Mouse (Mus musculus) CH12.LX (cell line): ENCODE measurements around the gene Hist1h2ae. TPM values are rescaled to one million over a fixed set of nuclear protein-coding genes. Genes with fewer than 3 reads are reported as not detected.
A peak's percentile ranks its signal among the peaks of the same experiment; 100 is the strongest.
"Not testable (repeated sequence)": the region's sequence is repeated elsewhere in the genome, so short reads cannot be mapped to it uniquely, and the experiment has no call there.

Experiments
- DNase-seq: peaks from one replicate; pipeline ENCODE4 v3.0.0-alpha.2; 2013; ENCODE audit errors: extremely low read depth
- H3K27ac ChIP-seq: 2 replicates; pipeline ENCODE4 v1.5.1; 2012; ENCODE audit warnings: low read depth, mild to moderate bottlenecking, control low read depth, moderate library complexity; ENCODE audit not compliant: insufficient read depth
- H3K27me3 ChIP-seq: replicated peaks from 2 replicates; pipeline ENCODE3; 2012; ENCODE audit warnings: inconsistent platforms
- H3K36me3 ChIP-seq, 2 experiments: replicated peaks in 1 of 2; 2 replicates each; pipeline versions ENCODE3 to v1.6.1; 2012; ENCODE audit warnings: inconsistent platforms in 1 of 2, low read length in 1 of 2, mild to moderate bottlenecking in 1 of 2, mixed read lengths in 1 of 2, moderate library complexity in 1 of 2; ENCODE audit not compliant: control insufficient read depth in 1 of 2, insufficient read depth in 1 of 2
- H3K4me1 ChIP-seq, 2 experiments: 2 replicates each; pipeline ENCODE4 v1.6.1; 2012; ENCODE audit warnings: inconsistent platforms in 1 of 2, moderate library complexity in 1 of 2; ENCODE audit not compliant: insufficient read depth in 2 of 2, control insufficient read depth in 1 of 2
- H3K4me2 ChIP-seq: 2 replicates; pipeline ENCODE4 v1.6.1; 2012; ENCODE audit warnings: low read depth, mild to moderate bottlenecking, control low read depth; ENCODE audit not compliant: poor library complexity, insufficient read depth, severe bottlenecking
- H3K4me3 ChIP-seq, 3 experiments: fragments of 150-350 bp in 1 of 3; sonication (generic) in 1 of 3; replicated peaks in 1 of 3; 2 replicates each; pipeline versions ENCODE3 to v1.5.1; 2011 to 2012; ENCODE audit warnings: low read depth in 2 of 3, low read length in 2 of 3, mild to moderate bottlenecking in 2 of 3, moderate library complexity in 2 of 3, control low read depth in 1 of 3, improper control_type of control experiment in 1 of 3, inconsistent platforms in 1 of 3, mixed read lengths in 1 of 3; ENCODE audit not compliant: poor library complexity in 1 of 3
- H3K79me2 ChIP-seq: replicated peaks from 2 replicates; pipeline ENCODE4 v1.6.1; 2012; ENCODE audit warnings: mild to moderate bottlenecking, moderate library complexity; ENCODE audit not compliant: control insufficient read depth, poor library complexity, insufficient read depth, severe bottlenecking; ENCODE audit errors: extremely low read depth
- H3K9ac ChIP-seq: 2 replicates; pipeline ENCODE4 v1.6.1; 2012; ENCODE audit warnings: low read depth, mild to moderate bottlenecking, control low read depth, moderate library complexity; ENCODE audit not compliant: insufficient read depth
- H3K9me3 ChIP-seq: replicated peaks from 2 replicates; pipeline ENCODE3; 2012; ENCODE audit warnings: low read length, inconsistent platforms, mixed read lengths
- CHD2 ChIP-seq: IDR thresholded peaks from 2 replicates; pipeline ENCODE4 v1.6.1; 2011; ENCODE audit warnings: low read length, improper control_type of control experiment
- ETS1 ChIP-seq: conservative IDR thresholded peaks from 2 replicates; pipeline ENCODE4 v1.6.1; 2012; ENCODE audit warnings: low read depth, mild to moderate bottlenecking, inconsistent platforms, low read length, improper control_type of control experiment, moderate library complexity
- GABPA ChIP-seq: IDR thresholded peaks from 2 replicates; pipeline ENCODE4 v1.6.1; 2012; ENCODE audit warnings: low read depth, low read length, improper control_type of control experiment, inconsistent platforms; ENCODE audit not compliant: insufficient replicate concordance
- MAFK ChIP-seq: IDR thresholded peaks from 2 replicates; pipeline ENCODE4 v1.6.1; 2011; ENCODE audit warnings: low read length, improper control_type of control experiment; ENCODE audit not compliant: insufficient replicate concordance
- RCOR1 ChIP-seq: conservative IDR thresholded peaks from 2 replicates; pipeline ENCODE4 v1.6.1; 2012; ENCODE audit warnings: low read depth, mild to moderate bottlenecking, inconsistent platforms, low read length, improper control_type of control experiment
- SIN3A ChIP-seq: IDR thresholded peaks from 2 replicates; pipeline ENCODE4 v1.6.1; 2012; ENCODE audit warnings: low read length, improper control_type of control experiment, inconsistent platforms
- USF1 ChIP-seq: IDR thresholded peaks from 2 replicates; pipeline ENCODE4 v1.6.1; 2014; ENCODE audit warnings: low read depth, mild to moderate bottlenecking, inconsistent platforms, low read length, improper control_type of control experiment
- ZC3H11A ChIP-seq: IDR thresholded peaks from 2 replicates; pipeline ENCODE4 v1.6.1; 2012; ENCODE audit warnings: low read depth, mild to moderate bottlenecking, inconsistent platforms, low read length, improper control_type of control experiment
- ZNF384 ChIP-seq: IDR thresholded peaks from 2 replicates; pipeline ENCODE4 v1.6.1; 2012; ENCODE audit warnings: low read depth, low read length, improper control_type of control experiment, inconsistent platforms
- dilution Hi-C: fragments of 300-500 bp; cut with MboI; formaldehyde crosslinking; loops from 2 replicates; pipeline ENCODE4 v1.14.3; 2020; ENCODE audit warnings: low sequenced_read_pairs; ENCODE audit not compliant: extremely low pct_unique_long_range_greater_than_20kb, extremely low pct_ligation_motif_present
- in situ Hi-C: fragments of 300-500 bp; cut with MboI; formaldehyde crosslinking; loops from 3 replicates; pipeline ENCODE4 v1.14.3; 2019; ENCODE audit warnings: low sequenced_read_pairs, low pct_ligation_motif_present, low pct_unique_long_range_greater_than_20kb, mixed read lengths
- polyA plus RNA-seq: library from polyadenylated mRNA; unstranded; fragments of >175 nt; gene quantifications from 2 replicates; pipeline ENCODE4 v1.2.1, GENCODE M21; 2012; ENCODE audit warnings: low read depth; ENCODE audit not compliant: insufficient read length
- total RNA-seq, 2 experiments: library from RNA; depleted of rRNA; stranded (reverse); fragments of 300-350 nt in 1 of 2; fragments of >200 nt in 1 of 2; gene quantifications; 2 replicates each; pipeline ENCODE4 v1.2.3; 2012 to 2014

Hist1h2ae gene
- total and polyA plus RNA-seq, 3 experiments, result 3.5 to 648 (median 16.3) TPM

DNA sequence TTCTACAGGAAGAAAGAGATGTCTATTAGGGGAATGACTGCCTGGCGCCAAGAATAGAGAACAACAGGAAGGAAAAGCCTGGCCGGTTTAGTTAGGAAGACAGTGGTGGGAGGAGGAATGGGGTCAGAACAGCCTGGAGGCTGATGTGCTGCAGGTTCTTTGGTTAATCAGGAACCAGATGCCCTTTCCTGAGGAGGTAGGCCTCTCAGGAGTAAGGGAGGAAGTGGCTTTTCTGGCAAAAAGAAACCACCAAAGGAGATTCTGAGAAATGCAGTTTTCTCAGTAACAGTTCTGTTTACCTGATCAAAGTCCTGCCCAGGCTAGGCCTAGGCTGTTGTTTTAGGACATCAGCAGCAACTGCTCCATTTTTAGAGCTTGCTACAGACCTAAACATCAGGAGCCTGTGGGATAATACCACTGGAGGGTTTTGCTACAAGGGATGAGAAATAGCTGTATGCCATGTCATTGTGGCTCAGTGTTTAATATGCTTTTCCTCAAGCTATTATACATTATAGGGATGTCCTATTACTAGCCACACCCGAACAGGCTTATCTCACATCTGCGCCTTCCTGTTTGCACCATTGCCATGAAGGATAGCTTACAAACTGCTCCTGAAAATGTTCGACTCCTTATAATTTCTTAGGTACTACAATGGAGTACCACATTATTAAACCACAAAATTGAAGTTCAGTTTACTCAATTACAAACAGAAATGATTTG is 22.2 kb upstream of the Hist1h2ae start:
- Histone ChIP-seq H3K36me3 (no peaks in the 10 kb centered on the region), H3K9ac (no peak overlapping the region; the same call in 1 of the 2 replicates), H3K4me1 (peaks cover 2 to 47% of the 10 kb centered on the region in 2 experiments; a peak in 3 of 4 replicates), H3K27me3 (no peaks in the 10 kb centered on the region), H3K4me3 (no peak overlapping the region), H3K79me2 (no peaks in the 10 kb centered on the region), H3K9me3 (no peaks in the 10 kb centered on the region), H3K4me2 (no peak overlapping the region), H3K27ac (no peak overlapping the region)
- in situ Hi-C loops, result loop anchor here (5.0 kb wide), 1 partner anchor 161 kb away; no protein-coding TSS in a partner anchor
- TF ChIP-seq SIN3A (no peak), GABPA (no peak), USF1 (no peak), ZC3H11A (no peak), CHD2 (no peak), RCOR1 (no peak), MAFK (no peak)
- dilution Hi-C loops, result no loop called here
- DNase-seq, result no peak

DNA sequence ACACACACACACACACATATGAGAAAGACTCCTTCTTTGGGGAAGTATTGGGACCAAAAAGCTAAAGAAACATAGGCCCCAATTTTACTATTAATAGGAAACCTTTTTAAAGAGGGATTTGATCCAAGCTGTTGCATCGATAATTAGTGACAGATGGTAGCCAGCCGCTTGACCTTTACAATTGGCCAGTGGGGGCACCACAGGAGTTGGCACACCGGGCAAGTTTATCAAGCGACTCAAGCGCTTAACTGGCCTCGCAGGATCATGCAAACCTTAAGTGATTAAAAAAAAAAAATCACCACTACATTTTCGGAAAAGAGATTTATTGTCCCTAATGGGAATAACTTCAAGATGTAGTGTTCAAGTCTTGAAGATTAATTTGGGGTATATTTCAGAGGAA is 21.6 kb upstream of the Hist1h2ae start:
- no peak overlapping the region for H3K4me3 ChIP-seq
- H3K9me3 ChIP-seq, result no peaks in the 10 kb centered on the region
- H3K36me3 ChIP-seq, result no peaks in the 10 kb centered on the region
- DNase-seq, result no peak
- no peak overlapping the region for H3K27ac ChIP-seq
- dilution Hi-C loops, result no loop called here
- no peak overlapping the region for H3K9ac ChIP-seq
- in situ Hi-C loops, result loop anchor here (5.0 kb wide), 1 partner anchor 160 kb away; no protein-coding TSS in a partner anchor
- no peak for TF ChIP-seq ZNF384
- TF ChIP-seq ETS1, result no peak
- TF ChIP-seq USF1, result no peak
- TF ChIP-seq GABPA, result no peak
- peaks cover 2 to 45% of the 10 kb centered on the region in 2 experiments; a peak in 3 of 4 replicates for H3K4me1 ChIP-seq
- no peak overlapping the region for H3K4me2 ChIP-seq
- no peaks in the 10 kb centered on the region for H3K79me2 ChIP-seq
- H3K27me3 ChIP-seq, result no peaks in the 10 kb centered on the region

DNA sequence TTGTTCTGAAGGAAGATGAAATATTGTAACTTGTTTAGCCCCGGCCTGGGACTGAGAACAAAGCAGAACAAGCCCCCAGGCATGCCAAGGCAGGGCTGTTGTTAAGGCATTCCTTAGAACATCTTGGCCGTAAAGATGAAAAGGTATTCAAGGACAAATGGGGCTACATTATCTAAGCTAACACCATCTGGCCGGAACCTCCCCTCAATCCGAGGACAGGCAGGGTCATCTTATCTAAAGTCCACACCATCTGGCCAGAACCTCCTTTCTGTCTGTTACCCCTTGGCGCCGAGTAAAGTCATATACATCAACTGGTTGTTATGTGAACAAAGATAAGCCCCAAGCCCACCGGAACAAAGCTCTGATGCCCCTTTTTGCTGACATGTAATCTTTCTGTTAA is 20.9 kb upstream of the Hist1h2ae start:
- in situ Hi-C loops, result loop anchor here (5.0 kb wide), 1 partner anchor 160 kb away; no protein-coding TSS in a partner anchor
- H3K36me3 ChIP-seq, H3K79me2 ChIP-seq, H3K4me3 ChIP-seq, H3K9me3 ChIP-seq, DNase-seq, H3K27ac ChIP-seq, dilution Hi-C loops, H3K27me3 ChIP-seq: not testable (repeated sequence)
- H3K4me2 ChIP-seq, result peak overlapping the region; percentile 51; the same call in 1 of the 2 replicates
- H3K9ac ChIP-seq, result peak overlapping the region; percentile 40; the same call in 1 of the 2 replicates
- H3K4me1 ChIP-seq, result peaks cover under 1 to 40% of the 10 kb centered on the region in 2 experiments; a peak in 3 of 4 replicates
